Mouse (Mus musculus) bone marrow macrophage, adult 2 months (primary cell): ENCODE results near the gene Adgrl3.

Experiments used
- CTCF ChIP-seq: IDR thresholded peaks from 2 replicates; pipeline ENCODE4 v1.5.1; 2012; ENCODE audit warnings: low read depth, mild to moderate bottlenecking, low read length, moderate library complexity
- POLR2A ChIP-seq: IDR thresholded peaks from 2 replicates; pipeline ENCODE4 v1.6.1; 2012; ENCODE audit warnings: mild to moderate bottlenecking, low read depth, low read length, borderline replicate concordance

- TF ChIP-seq CTCF (no peak), POLR2A (no peak)
These were observed 536.1 kb downstream of the Adgrl3 start for GRCm38 (mm10) chr5:81556008-81556407.
